In genomic region chr3:102723154-102723553, GRCm38 (mm10) we compare ENCODE assay signal across 20 mouse cellular contexts. TPM values are rescaled to one million over a fixed set of nuclear protein-coding genes. Genes with fewer than 3 reads are reported as not detected.
DNase-seq lines count a peak whose midpoint lies in the region; ATAC-seq lines count a peak whose summit lies in the region.
"Had no signal": no experiment of that assay in that cellular context is flagged by ENCODE, and none has a peak within 500 bp of the region (broad histone marks: within the 10 kb centered on the region; RNA-seq: fewer than 3 reads in every experiment).

No protein-coding gene starts in this region.

- WGBS in heart, embryonic 16.5 days = 59% methylated on average over 4 of the region's 4 CpGs
- WGBS in stomach, embryonic 15.5 days = 61% methylated on average over 4 of the region's 4 CpGs
- WGBS in forebrain, embryonic 14.5 days = 77% methylated on average over 4 of the region's 4 CpGs

- no peaks in the 10 kb centered on the region for H3K9me3 ChIP-seq in heart, embryonic 16.5 days (replicated peaks; ENCODE audit: control insufficient read depth, low read length)
- H3K9me3 ChIP-seq in megakaryocyte, embryonic 14.5 days = no peaks in the 10 kb centered on the region
- no peaks in the 10 kb centered on the region for H3K9me3 ChIP-seq in stomach, embryonic 15.5 days
- H3K9me3 ChIP-seq in forebrain, embryonic 14.5 days (replicated peaks; ENCODE audit: control insufficient read depth, low read length) = no peaks in the 10 kb centered on the region
- H3K9me3 ChIP-seq: hindbrain, embryonic 12.5 days; midbrain, embryonic 10.5 days had no signal

- H3K36me3 ChIP-seq in heart, embryonic 16.5 days (ENCODE audit: control insufficient read depth, insufficient read depth) = no peaks in the 10 kb centered on the region
- H3K36me3 ChIP-seq in megakaryocyte, embryonic 14.5 days (replicated peaks; ENCODE audit: low read length) = no peaks in the 10 kb centered on the region
- no peaks in the 10 kb centered on the region for H3K36me3 ChIP-seq in stomach, embryonic 15.5 days
- no peaks in the 10 kb centered on the region for H3K36me3 ChIP-seq in forebrain, embryonic 14.5 days (ENCODE audit: control insufficient read depth, insufficient read depth, low read length)
- H3K36me3 ChIP-seq: hindbrain, embryonic 12.5 days; midbrain, embryonic 10.5 days had no signal

- no peaks in the 10 kb centered on the region for H3K27me3 ChIP-seq in heart, embryonic 16.5 days (ENCODE audit: control insufficient read depth, insufficient read depth, low read length)
- no peaks in the 10 kb centered on the region for H3K27me3 ChIP-seq in megakaryocyte, embryonic 14.5 days (replicated peaks)
- H3K27me3 ChIP-seq in stomach, embryonic 15.5 days (replicated peaks) = no peaks in the 10 kb centered on the region
- H3K27me3 ChIP-seq in forebrain, embryonic 14.5 days (replicated peaks; ENCODE audit: control insufficient read depth, insufficient read depth, low read length) = no peaks in the 10 kb centered on the region
- H3K27me3 ChIP-seq: hindbrain, embryonic 12.5 days had no signal

- no peak for ATAC-seq in heart, embryonic 16.5 days (replicated peaks; ENCODE audit: extremely low read depth, insufficient read depth, low FRiP score)
- no peak for ATAC-seq in megakaryocyte, adult 5-6 weeks (ENCODE audit: poor library complexity, severe bottlenecking)
- ATAC-seq in stomach, embryonic 15.5 days (ENCODE audit: insufficient read depth, low FRiP score, low read depth) = no peak
- no peak for ATAC-seq in forebrain, embryonic 14.5 days
- ATAC-seq: midbrain, embryonic 16.5 days had no signal

- peaks cover 14% of the 10 kb centered on the region for H3K4me1 ChIP-seq in heart, embryonic 16.5 days (ENCODE audit: control insufficient read depth, insufficient read depth, low read length)
- peaks cover 41% of the 10 kb centered on the region for H3K4me1 ChIP-seq in megakaryocyte, embryonic 14.5 days
- peaks cover 7% of the 10 kb centered on the region; the same call in 1 of the 2 replicates for H3K4me1 ChIP-seq in stomach, embryonic 15.5 days
- H3K4me1 ChIP-seq in forebrain, embryonic 14.5 days (ENCODE audit: control insufficient read depth, insufficient read depth, low read length) = no peaks in the 10 kb centered on the region

- peak overlapping the region; percentile 75 for H3K27ac ChIP-seq in heart, embryonic 16.5 days (ENCODE audit: low read length)
- H3K27ac ChIP-seq in stomach, embryonic 15.5 days = peak overlapping the region; percentile 2; the same call in 1 of the 2 replicates
- no peak overlapping the region for H3K27ac ChIP-seq in forebrain, embryonic 14.5 days (ENCODE audit: low read depth, low read length)
- H3K27ac ChIP-seq: hindbrain, embryonic 12.5 days; left cerebral cortex, adult 2 months; midbrain, embryonic 10.5 days had no signal

- H3K4me2 ChIP-seq in heart, embryonic 16.5 days (ENCODE audit: low read depth, low read length) = peak overlapping the region; percentile 62; the same call in 1 of the 2 replicates
- H3K4me2 ChIP-seq in stomach, embryonic 15.5 days = no peak overlapping the region
- H3K4me2 ChIP-seq in forebrain, embryonic 14.5 days (ENCODE audit: low read length) = no peak overlapping the region

- no peak overlapping the region; the same call in 1 of the 2 replicates for H3K9ac ChIP-seq in heart, embryonic 16.5 days (ENCODE audit: low read length)
- no peak overlapping the region for H3K9ac ChIP-seq in stomach, embryonic 15.5 days
- H3K9ac ChIP-seq in forebrain, embryonic 14.5 days (ENCODE audit: low read length) = no peak overlapping the region
- H3K9ac ChIP-seq: hindbrain, embryonic 12.5 days had no signal

- no peak for DNase-seq in heart, postnatal 4 days
- peak; percentile 17 for DNase-seq in induced T-regulatory cell, adult 2 months (ENCODE audit: low read depth)
- DNase-seq in forebrain, embryonic 14.5 days (ENCODE audit: low spot score) = no peak
- DNase-seq: cerebellum, adult 18-20 months; cerebellum, postnatal 14 days had no signal

- no peak overlapping the region for H3K4me3 ChIP-seq in heart, embryonic 16.5 days (ENCODE audit: low read length)
- peak overlapping the region; percentile 33 for H3K4me3 ChIP-seq in megakaryocyte, embryonic 14.5 days (replicated peaks)
- no peak overlapping the region for H3K4me3 ChIP-seq in stomach, embryonic 15.5 days (replicated peaks)
- no peak overlapping the region for H3K4me3 ChIP-seq in forebrain, embryonic 14.5 days (ENCODE audit: low read depth, low read length)
- H3K4me3 ChIP-seq: hindbrain, embryonic 12.5 days; midbrain, embryonic 10.5 days had no signal

RNA-seq across cellular contexts. Expression of gene Tspan2, which starts 11.2 kb away (rescaled TPM):
- polyA plus RNA-seq in heart, embryonic 16.5 days (2015; fragmentation: Nextera tagmentation; extraction: Ambion mirVana) = 27.8 and 27.9 TPM in 2 replicates
- total RNA-seq in heart, postnatal 4 days (2021) = 10 to 100 TPM; 49.5 to 50.6 TPM
- 0.21 TPM in 1 of 2 replicates, not detected in the other for polyA plus RNA-seq in megakaryocyte, embryonic 14.5 days (2012; ENCODE audit: insufficient read depth, low replicate concordance)
- total RNA-seq in megakaryocyte, adult 5-6 weeks (2015) = 4.0 and 4.7 TPM in 2 replicates
- 2.7 and 2.8 TPM in 2 replicates for total RNA-seq in megakaryocyte, adult 5-6 weeks (2017)
- polyA plus RNA-seq in stomach, embryonic 15.5 days (2015; fragmentation: Nextera tagmentation; extraction: Ambion mirVana) = 19.2 and 20.4 TPM in 2 replicates
- 8.8 and 8.9 TPM in 2 replicates for polyA plus RNA-seq in forebrain, embryonic 14.5 days (2014; fragmentation: Nextera tagmentation; extraction: Ambion mirVana)
- total RNA-seq: MEL had no signal

RNA-seq across cellular contexts. Expression of gene Tshb, which starts 59.4 kb away (rescaled TPM):
- 0.11 TPM in 1 of 2 replicates, not detected in the other for polyA plus RNA-seq in heart, embryonic 16.5 days (2015; fragmentation: Nextera tagmentation; extraction: Ambion mirVana)
- total RNA-seq in heart, postnatal 4 days (2021) = not detected
- not detected in 2 replicates for polyA plus RNA-seq in megakaryocyte, embryonic 14.5 days (2012; ENCODE audit: insufficient read depth, low replicate concordance)
- not detected in 2 replicates for total RNA-seq in megakaryocyte, adult 5-6 weeks (2015)
- total RNA-seq in megakaryocyte, adult 5-6 weeks (2017) = not detected in 2 replicates
- polyA plus RNA-seq in stomach, embryonic 15.5 days (2015; fragmentation: Nextera tagmentation; extraction: Ambion mirVana) = 0.06 and 0.10 TPM in 2 replicates
- 0.23 TPM in 1 of 2 replicates, not detected in the other for polyA plus RNA-seq in forebrain, embryonic 14.5 days (2014; fragmentation: Nextera tagmentation; extraction: Ambion mirVana)
- total RNA-seq: adrenal gland, adult 2 months; gastrocnemius, adult 18-20 months; layer of hippocampus, postnatal 10 days; left cerebral cortex, adult 2 months; MEL had no signal
- polyA plus RNA-seq: adrenal gland, adult 2 months; kidney, embryonic 16.5 days; liver, postnatal 0 days; myocyte had no signal
